Mouse (Mus musculus): ENCODE results near the gene Hspa12a.

Gene Hspa12a

GRCm38 (mm10) chr19:58859357-58859756 lies 84.1 kb downstream of the Hspa12a start:
- no peak for DNase-seq

DNA sequence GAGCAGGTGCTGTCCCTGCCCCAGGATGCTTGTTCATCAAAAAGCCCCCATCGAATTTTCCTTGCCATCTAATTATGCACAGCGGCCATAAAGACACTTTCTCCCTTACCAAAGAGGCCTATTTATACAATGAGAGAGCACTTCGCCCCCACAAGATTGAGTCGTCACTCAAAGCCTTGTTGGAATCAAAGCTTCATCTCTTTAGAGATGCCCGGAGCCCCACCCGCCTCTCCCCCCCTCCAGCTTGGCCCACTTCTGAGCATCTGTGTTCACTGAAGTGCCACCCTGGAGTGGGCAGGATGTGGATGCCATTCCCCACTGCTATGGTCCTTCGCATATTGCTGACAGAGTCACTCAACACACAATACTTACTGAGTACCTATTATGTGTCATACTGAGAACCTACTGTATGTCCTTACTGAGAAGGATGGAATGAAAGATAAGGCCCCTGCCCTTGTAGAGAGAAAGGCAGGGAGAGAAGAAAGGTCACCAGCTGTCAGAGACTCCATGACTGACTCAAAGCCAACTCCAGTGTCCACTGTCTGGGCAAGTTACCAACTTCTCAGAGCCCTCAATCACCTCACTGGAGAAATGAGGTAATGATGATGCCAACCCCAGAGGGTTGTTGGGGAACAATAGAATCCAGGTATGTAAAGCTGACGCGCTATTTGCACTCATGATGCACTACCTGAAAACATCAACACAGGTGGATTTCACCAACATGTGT lies 87.2 kb downstream of the Hspa12a start:
- no peak for DNase-seq

- DNase-seq: no peak
These were observed 88.6 kb downstream of the Hspa12a start for GRCm38 (mm10) chr19:58854899-58855298.

DNA sequence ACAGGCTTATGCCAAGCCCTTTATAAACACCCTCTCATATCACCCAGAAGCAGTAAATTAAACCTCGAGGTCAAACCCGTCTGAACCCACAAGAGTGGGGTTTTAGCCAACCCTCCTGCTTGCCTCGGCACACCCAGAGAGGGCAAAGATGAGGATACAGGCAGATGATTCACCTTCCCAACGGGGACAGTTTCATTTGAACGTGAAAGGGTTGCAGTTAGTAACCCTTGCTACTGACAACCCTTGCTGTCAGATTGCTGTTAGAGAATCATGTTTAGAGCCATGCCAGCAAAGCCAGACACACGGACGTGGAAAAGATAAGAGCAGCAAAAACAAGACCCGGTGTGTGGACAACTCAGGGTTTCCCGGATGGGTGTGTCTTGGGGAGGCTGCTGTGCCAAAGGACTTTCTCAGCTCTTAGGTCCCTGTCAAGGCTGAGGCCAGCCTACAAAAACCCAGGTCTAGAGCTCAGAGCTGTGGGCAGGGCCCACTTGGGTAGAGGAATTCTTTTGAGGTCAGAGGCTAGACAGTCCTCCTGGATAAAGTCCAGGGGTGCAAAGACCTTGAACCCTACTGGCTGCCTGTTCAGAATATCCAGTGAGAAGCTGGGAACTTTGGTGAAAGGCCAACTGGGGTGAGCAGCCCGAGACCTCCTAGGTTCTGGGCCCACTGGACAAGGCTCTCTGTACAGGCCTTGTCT lies 90.3 kb downstream of the Hspa12a start:
- no peak for DNase-seq

- DNase-seq: no peak
These were observed 92.6 kb downstream of the Hspa12a start for GRCm38 (mm10) chr19:58850719-58851466.

DNA sequence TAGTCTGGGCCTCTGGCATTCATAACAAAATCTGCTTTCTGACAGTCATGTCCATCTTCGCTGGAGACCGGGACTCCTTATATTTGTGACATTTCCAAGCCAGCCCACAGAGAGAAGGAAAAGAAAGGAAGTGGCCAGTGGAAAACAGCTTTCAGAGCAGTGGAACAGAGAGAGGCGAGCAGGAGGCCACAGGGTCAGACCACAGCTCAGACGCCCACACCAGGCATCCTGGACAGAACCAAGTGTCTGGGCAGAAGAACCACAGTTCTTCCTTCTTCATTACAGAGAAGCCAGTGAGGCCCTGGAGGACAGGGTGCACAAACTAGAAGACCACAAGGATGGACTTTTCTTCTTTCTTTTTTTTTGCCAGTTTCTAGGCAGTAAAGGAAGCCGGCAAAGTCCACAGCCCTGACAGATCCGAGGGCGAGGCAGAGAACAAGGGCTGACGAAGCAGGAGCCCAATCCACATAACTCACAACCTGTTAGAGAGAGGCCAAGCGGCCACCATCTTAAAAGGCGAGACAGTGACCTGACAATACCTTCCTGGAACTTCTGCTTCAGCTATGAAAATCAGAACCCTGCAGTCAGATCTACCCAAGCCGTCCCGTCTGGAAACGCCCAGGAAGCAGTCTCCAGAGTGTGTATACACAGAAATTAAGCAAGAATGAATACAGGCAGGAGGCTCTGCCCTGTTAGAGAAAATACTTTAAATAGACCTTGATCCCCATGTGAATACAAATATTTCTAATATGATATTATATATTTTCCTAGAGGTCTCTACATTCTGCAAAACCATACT lies 93.9 kb downstream of the Hspa12a start:
- no peak for DNase-seq

GRCm38 (mm10) chr19:58843606-58844005 lies 99.8 kb downstream of the Hspa12a start:
- no peak for DNase-seq

DNA sequence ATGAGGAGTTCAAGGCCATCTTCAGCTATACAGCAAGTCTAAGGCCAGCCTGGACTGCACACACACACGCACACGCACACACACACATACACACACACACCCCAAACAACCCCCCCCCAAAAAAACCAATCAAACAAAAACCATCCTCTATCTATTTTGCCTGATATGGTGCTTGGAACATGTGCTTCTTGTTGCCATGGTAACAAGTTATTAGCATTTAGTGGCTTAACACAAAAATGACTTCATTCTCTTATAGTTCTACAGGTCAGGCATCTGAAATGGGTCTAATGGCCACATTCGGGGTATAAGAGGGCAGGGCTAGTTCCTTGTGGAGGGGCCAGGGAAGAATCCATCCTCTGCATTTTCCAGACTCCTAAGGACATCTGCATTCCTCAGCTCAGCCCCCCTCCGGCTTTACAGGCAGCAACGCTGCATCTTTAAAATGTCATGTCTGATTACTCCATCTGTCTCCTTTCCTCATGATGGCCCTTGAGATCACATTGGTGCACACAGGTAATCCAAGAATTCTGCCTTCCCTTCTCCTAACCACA lies 102.7 kb downstream of the Hspa12a start:
- no peak for DNase-seq

DNA sequence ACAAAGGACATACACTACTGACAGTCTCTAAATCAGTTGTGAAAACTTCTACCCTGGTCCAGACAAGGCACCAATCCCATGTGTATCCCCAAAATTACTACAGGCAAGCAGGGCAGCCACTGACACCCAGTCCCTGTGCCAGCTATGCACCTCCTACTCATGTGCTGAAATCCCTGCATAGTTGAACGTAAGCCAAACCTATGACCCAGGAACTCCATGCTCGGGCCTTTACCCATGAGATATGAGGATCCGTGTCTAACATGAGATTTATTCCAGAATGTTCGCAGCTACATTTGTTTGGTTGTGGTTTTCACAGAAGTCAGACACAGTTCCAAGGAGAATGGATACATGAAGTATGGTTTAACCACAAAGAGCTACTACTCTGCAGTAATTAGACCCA lies 103.6 kb downstream of the Hspa12a start:
- no peak for DNase-seq

DNA sequence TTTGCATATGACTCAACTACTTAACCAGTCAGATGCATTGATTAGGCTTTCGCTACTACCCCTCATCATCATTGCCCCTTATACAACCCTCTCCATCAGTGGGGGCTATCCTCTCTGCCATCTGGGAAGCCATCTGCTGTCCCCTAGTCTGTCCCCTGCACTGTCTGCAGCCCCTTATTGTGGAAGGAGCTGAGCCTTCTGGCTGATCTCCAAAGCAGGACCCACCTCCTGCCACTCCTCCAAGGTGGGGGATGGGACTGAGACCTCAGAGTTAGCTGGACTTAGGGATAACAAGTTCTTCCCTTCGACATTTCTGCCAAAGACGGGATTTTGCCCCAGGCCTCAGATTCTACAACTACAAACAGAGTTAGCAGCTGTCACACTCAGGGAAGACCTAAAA lies 104.1 kb downstream of the Hspa12a start:
- no peak for DNase-seq

DNA sequence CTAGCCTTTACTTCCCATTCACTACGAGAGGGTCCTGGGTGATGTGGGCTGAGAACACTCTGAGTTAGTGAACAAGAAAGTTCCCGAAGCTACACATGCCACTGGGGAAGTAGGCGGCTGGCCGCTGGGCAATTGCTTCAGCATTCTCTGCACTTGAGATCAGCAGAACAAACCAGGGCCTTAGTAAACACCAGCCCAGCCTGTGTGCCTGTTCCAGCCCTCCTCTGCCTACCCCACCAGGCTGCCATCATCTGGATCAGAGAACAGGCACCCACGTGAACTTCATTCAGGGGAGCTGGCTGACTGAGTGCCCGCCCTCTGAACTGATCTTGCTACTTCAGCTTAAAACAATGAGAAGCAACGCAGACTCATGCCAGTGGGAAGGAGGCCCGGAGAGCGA lies 104.7 kb downstream of the Hspa12a start:
- DNase-seq: no peak

DNA sequence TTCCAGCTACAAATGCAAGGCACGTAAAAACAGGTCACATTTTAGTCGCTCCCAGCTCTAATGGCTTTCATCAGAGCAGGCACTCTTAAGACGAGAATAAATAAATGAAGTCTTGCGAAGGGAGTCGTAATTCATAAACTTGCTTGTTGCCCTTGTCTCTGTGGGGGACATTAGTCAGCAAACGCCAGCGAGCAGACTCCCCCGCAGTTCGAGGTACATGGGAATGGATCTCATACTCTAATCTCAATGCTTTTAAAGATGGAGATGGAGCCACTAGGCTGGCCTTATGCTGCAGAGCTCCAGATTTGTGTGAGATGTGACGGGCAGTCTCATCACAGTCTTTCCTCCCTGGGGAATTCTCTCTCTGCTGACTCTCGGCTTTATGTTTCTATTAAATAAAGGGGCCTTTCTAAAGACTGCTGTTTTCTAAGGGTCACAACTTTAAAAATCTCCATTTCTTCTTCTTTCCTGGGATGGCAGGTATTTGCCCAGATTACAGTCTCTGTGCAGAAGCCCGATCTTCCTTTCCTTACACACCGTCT lies 109.7 kb downstream of the Hspa12a start:
- DNase-seq: no peak

GRCm38 (mm10) chr19:58832988-58833387 lies 110.5 kb downstream of the Hspa12a start:
- DNase-seq: no peak

GRCm38 (mm10) chr19:58831280-58831922 lies 112.1 kb downstream of the Hspa12a start:
- DNase-seq: peak; percentile 36 to 37

GRCm38 (mm10) chr19:58830182-58830581 lies 113.3 kb downstream of the Hspa12a start:
- no peak for DNase-seq

DNA sequence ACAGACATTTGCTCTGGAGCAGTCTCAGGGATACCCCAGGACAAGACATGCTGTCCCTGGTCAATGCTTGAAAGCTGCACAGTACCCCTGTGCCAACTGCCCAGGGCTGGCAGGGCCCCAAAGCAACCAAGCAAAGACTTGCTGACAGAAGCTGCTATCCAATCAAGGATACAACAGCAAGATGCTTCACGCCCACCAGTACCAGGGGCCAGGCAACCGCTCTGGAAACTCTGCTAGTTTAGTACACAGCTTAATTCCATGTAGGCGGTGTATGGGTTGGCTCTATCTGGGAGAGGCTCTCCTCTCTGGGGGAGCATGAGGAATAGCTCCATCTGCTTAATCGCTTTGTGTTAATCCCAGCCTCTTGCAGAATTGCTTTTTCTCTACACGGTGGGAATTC lies 113.9 kb downstream of the Hspa12a start:
- peak; percentile 67 to 68 for DNase-seq

- no peak for DNase-seq
These were observed 115.8 kb downstream of the Hspa12a start for GRCm38 (mm10) chr19:58827656-58828055.

DNA sequence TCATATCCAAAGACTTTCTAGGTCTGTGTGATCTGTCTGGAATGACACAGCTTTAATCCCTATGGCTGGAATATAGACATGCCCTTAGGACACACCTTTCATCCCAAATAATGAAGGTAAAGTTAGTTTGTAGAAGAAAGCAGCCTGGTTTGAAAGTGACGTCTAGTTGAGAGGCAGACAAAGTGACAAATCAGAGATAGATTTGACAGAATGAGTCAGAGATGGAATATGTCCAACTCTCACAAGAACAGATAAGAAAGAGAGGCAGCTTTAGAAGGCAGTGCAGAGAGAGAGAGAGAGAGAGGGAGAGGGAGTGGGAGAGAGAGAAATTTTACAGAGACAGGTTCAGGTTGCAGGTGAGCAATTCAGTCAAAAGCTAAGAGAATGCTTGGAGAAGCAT lies 119.1 kb downstream of the Hspa12a start:
- no peak for DNase-seq

GRCm38 (mm10) chr19:58823301-58823700 lies 120.2 kb downstream of the Hspa12a start:
- peak in 1 of 2 experiments; percentile 24 for DNase-seq

DNA sequence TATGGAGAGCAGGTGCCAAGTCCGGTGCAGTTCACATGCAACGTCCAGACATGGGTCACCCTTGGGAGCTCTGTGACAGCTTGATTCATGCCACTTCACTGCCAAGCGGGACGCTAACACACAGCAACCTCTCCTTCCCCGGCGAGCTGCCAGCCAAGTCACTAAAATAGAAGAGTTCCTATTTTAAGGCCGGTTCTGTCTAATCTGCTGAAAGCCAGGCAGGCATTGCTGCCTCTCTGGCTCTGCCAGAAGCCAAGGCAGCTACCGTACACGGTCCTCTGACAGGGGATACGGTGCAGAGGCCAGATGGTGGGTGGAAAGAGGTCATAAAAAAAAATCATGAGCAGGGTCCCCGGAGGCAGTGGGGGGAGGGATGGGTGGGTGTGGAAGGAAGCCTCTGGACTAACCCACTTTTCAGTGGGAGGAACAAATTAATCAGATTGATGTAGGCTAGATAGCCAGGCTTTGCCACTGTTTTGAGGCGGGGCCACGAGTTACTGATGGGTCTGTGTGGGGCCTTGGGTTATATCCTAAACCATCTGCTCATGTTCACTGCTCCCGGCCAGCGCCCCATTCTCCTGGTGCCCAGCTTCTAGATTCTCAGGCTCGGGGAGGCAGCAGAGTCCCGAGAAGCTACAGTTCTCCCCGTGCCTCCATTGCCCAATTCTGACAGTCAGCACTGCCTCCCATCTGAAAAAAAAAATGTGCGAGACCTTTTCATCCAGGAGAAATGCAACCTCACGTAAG lies 120.8 kb downstream of the Hspa12a start:
- DNase-seq: peak; percentile 95 to 97
